Mouse (Mus musculus): Measurements from ENCODE around the gene Atp6v1g1.

Atp6v1g1 gene

GRCm38 (mm10) chr4:63546441-63547055 lies 2.0 kb downstream of the Atp6v1g1 start:
- in situ Hi-C loops (cut with MboI; ENCODE audit: low sequenced_read_pairs), result no loop called here

- in situ Hi-C loops (cut with MboI; ENCODE audit: low sequenced_read_pairs), result no loop called here
Measured at GRCm38 (mm10) chr4:63547799-63548198, 3.2 kb downstream of the Atp6v1g1 start.

GRCm38 (mm10) chr4:63548491-63548890 lies 3.9 kb downstream of the Atp6v1g1 start:
- in situ Hi-C loops (cut with MboI; ENCODE audit: low sequenced_read_pairs), result no loop called here

- in situ Hi-C loops (cut with MboI; ENCODE audit: low sequenced_read_pairs), result no loop called here
Measured at GRCm38 (mm10) chr4:63550908-63551307, 6.3 kb downstream of the Atp6v1g1 start.

GRCm38 (mm10) chr4:63552865-63553264 lies 8.3 kb downstream of the Atp6v1g1 start:
- in situ Hi-C loops (cut with MboI; ENCODE audit: low sequenced_read_pairs), result no loop called here

- in situ Hi-C loops (cut with MboI; ENCODE audit: low sequenced_read_pairs), result no loop called here
Measured at GRCm38 (mm10) chr4:63553789-63554576, 9.4 kb downstream of the Atp6v1g1 start.

GRCm38 (mm10) chr4:63554616-63555015 lies 10.0 kb downstream of the Atp6v1g1 start:
- in situ Hi-C loops (cut with MboI; ENCODE audit: low sequenced_read_pairs), result no loop called here

GRCm38 (mm10) chr4:63555111-63555510 lies 10.5 kb downstream of the Atp6v1g1 start:
- in situ Hi-C loops (cut with MboI; ENCODE audit: low sequenced_read_pairs), result no loop called here

GRCm38 (mm10) chr4:63556665-63557064 lies 12.1 kb downstream of the Atp6v1g1 start:
- in situ Hi-C loops (cut with MboI; ENCODE audit: low sequenced_read_pairs), result no loop called here

- in situ Hi-C loops (cut with MboI; ENCODE audit: low sequenced_read_pairs), result no loop called here
Measured at GRCm38 (mm10) chr4:63557124-63558059, 12.8 kb downstream of the Atp6v1g1 start.

- in situ Hi-C loops (cut with MboI; ENCODE audit: low sequenced_read_pairs), result no loop called here
Measured at GRCm38 (mm10) chr4:63558407-63559081, 14.0 kb downstream of the Atp6v1g1 start, which contains the start of gene Tmem268. Gene Tmem268 (plus strand): TSS chr4:63558781.

GRCm38 (mm10) chr4:63559127-63559697 lies 14.6 kb downstream of the Atp6v1g1 start:
- in situ Hi-C loops (cut with MboI; ENCODE audit: low sequenced_read_pairs), result no loop called here

- in situ Hi-C loops (cut with MboI; ENCODE audit: low sequenced_read_pairs), result loop anchor here (10.0 kb wide), 1 partner anchor 135 kb away; no protein-coding TSS in a partner anchor
Measured at GRCm38 (mm10) chr4:63560079-63560478, 15.5 kb downstream of the Atp6v1g1 start.

- in situ Hi-C loops (cut with MboI; ENCODE audit: low sequenced_read_pairs), result loop anchor here (10.0 kb wide), 1 partner anchor 137 kb away; no protein-coding TSS in a partner anchor
Measured at GRCm38 (mm10) chr4:63561861-63562675, 17.5 kb downstream of the Atp6v1g1 start.

- in situ Hi-C loops (cut with MboI; ENCODE audit: low sequenced_read_pairs), result loop anchor here (10.0 kb wide), 1 partner anchor 138 kb away; no protein-coding TSS in a partner anchor
Measured at GRCm38 (mm10) chr4:63562742-63563141, 18.2 kb downstream of the Atp6v1g1 start.

- in situ Hi-C loops (cut with MboI; ENCODE audit: low sequenced_read_pairs), result loop anchor here (10.0 kb wide), 1 partner anchor 143 kb away; no protein-coding TSS in a partner anchor
Measured at GRCm38 (mm10) chr4:63567712-63568390, 23.3 kb downstream of the Atp6v1g1 start.

- in situ Hi-C loops (cut with MboI; ENCODE audit: low sequenced_read_pairs), result loop anchor here (10.0 kb wide), 1 partner anchor 145 kb away; no protein-coding TSS in a partner anchor
Measured at GRCm38 (mm10) chr4:63569322-63569721, 24.8 kb downstream of the Atp6v1g1 start.

GRCm38 (mm10) chr4:63570208-63570781 lies 25.7 kb downstream of the Atp6v1g1 start:
- in situ Hi-C loops (cut with MboI; ENCODE audit: low sequenced_read_pairs), result no loop called here
